Mouse (Mus musculus): Measurements from ENCODE around the gene Alpl. TPM values are rescaled to one million over a fixed set of nuclear protein-coding genes. Genes with fewer than 3 reads are reported as not detected.

Alpl gene
- polyA plus RNA-seq, 1 experiment from 2014 or later, result 16.1 TPM

- H3K27me3 ChIP-seq (ENCODE audit: control insufficient read depth, insufficient read depth, low read length), result peaks cover 6% of the 10 kb centered on the region; the same call in 1 of the 2 replicates
- H3K4me3 ChIP-seq (ENCODE audit: low read depth, low read length), result no peak overlapping the region
- no peaks in the 10 kb centered on the region for H3K36me3 ChIP-seq (ENCODE audit: control insufficient read depth, insufficient read depth, low read length)
- WGBS, result 90% methylated on average over 7 of the region's 7 CpGs
- no peak overlapping the region for H3K9ac ChIP-seq (ENCODE audit: low read length)
- no peak for ATAC-seq (replicated peaks; ENCODE audit: low FRiP score)
- DNase-seq (ENCODE audit: low spot score), result no peak
- no peak overlapping the region for H3K4me2 ChIP-seq (ENCODE audit: low read depth, low read length, severe bottlenecking)
- H3K4me1 ChIP-seq (replicated peaks; ENCODE audit: control insufficient read depth, insufficient read depth, low read length), result peaks cover 18% of the 10 kb centered on the region
- H3K9me3 ChIP-seq (ENCODE audit: control insufficient read depth, low read length), result no peaks in the 10 kb centered on the region
- no peak overlapping the region for H3K27ac ChIP-seq (ENCODE audit: low read depth, low read length)
Measured at GRCm38 (mm10) chr4:137793611-137794010, 2.6 kb downstream of the Alpl start.

- ATAC-seq (replicated peaks; ENCODE audit: low FRiP score) (no peak), DNase-seq (ENCODE audit: low spot score) (no peak)
- peaks cover 18% of the 10 kb centered on the region for H3K4me1 ChIP-seq (replicated peaks; ENCODE audit: control insufficient read depth, insufficient read depth, low read length)
- no peak overlapping the region for H3K27ac ChIP-seq (ENCODE audit: low read depth, low read length)
- H3K9me3 ChIP-seq (ENCODE audit: control insufficient read depth, low read length), result no peaks in the 10 kb centered on the region
- WGBS, result 27% methylated on average over 7 of the region's 7 CpGs
- no peak overlapping the region for H3K4me3 ChIP-seq (ENCODE audit: low read depth, low read length)
- H3K4me2 ChIP-seq (ENCODE audit: low read depth, low read length, severe bottlenecking), result no peak overlapping the region
- no peaks in the 10 kb centered on the region for H3K36me3 ChIP-seq (ENCODE audit: control insufficient read depth, insufficient read depth, low read length)
- peaks cover 4% of the 10 kb centered on the region; the same call in 1 of the 2 replicates for H3K27me3 ChIP-seq (ENCODE audit: control insufficient read depth, insufficient read depth, low read length)
- H3K9ac ChIP-seq (ENCODE audit: low read length), result no peak overlapping the region
Measured at GRCm38 (mm10) chr4:137791440-137791839, 4.7 kb downstream of the Alpl start.

- no peak overlapping the region for H3K4me2 ChIP-seq (ENCODE audit: low read depth, low read length, severe bottlenecking)
- no peak overlapping the region for H3K9ac ChIP-seq (ENCODE audit: low read length)
- H3K27me3 ChIP-seq (ENCODE audit: control insufficient read depth, insufficient read depth, low read length), result peaks cover 2% of the 10 kb centered on the region; the same call in 1 of the 2 replicates
- H3K4me3 ChIP-seq (ENCODE audit: low read depth, low read length), result no peak overlapping the region
- no peaks in the 10 kb centered on the region for H3K36me3 ChIP-seq (ENCODE audit: control insufficient read depth, insufficient read depth, low read length)
- H3K27ac ChIP-seq (ENCODE audit: low read depth, low read length), result no peak overlapping the region
- 87% methylated on average over 5 of the region's 5 CpGs for WGBS
- DNase-seq (ENCODE audit: low spot score), result no peak
- H3K9me3 ChIP-seq (ENCODE audit: control insufficient read depth, low read length), result no peaks in the 10 kb centered on the region
- H3K4me1 ChIP-seq (replicated peaks; ENCODE audit: control insufficient read depth, insufficient read depth, low read length), result peaks cover 14% of the 10 kb centered on the region
- no peak for ATAC-seq (replicated peaks; ENCODE audit: low FRiP score)
Measured at GRCm38 (mm10) chr4:137790981-137791380, 5.2 kb downstream of the Alpl start.

GRCm38 (mm10) chr4:137788511-137789049, 7.6 kb downstream of the Alpl start:
- 75% methylated on average over 7 of the region's 7 CpGs for whole genome bisulfite sequencing
- 0 out of 2 replicates have a peak, but pooled peaks cover 3% of the 10 kb centered on the region for H3K4me1 ChIP-seq (replicated peaks; ENCODE audit: control insufficient read depth, insufficient read depth, low read length)

GRCm38 (mm10) chr4:137787589-137788289, 8.4 kb downstream of the Alpl start:
- 0 out of 2 replicates have a peak, but pooled peaks cover 3% of the 10 kb centered on the region for H3K4me1 ChIP-seq (replicated peaks; ENCODE audit: control insufficient read depth, insufficient read depth, low read length)
- H3K9me3 ChIP-seq (ENCODE audit: control insufficient read depth, low read length), result no peaks in the 10 kb centered on the region
- H3K4me2 ChIP-seq (ENCODE audit: low read depth, low read length, severe bottlenecking), result no peak overlapping the region
- no peaks in the 10 kb centered on the region for H3K36me3 ChIP-seq (ENCODE audit: control insufficient read depth, insufficient read depth, low read length)
- no peaks in the 10 kb centered on the region for H3K27me3 ChIP-seq (ENCODE audit: control insufficient read depth, insufficient read depth, low read length)
- DNase-seq (ENCODE audit: low spot score) (no peak), ATAC-seq (replicated peaks; ENCODE audit: low FRiP score) (no peak)
- H3K9ac ChIP-seq (ENCODE audit: low read length), result no peak overlapping the region
- no peak overlapping the region for H3K27ac ChIP-seq (ENCODE audit: low read depth, low read length)
- H3K4me3 ChIP-seq (ENCODE audit: low read depth, low read length), result no peak overlapping the region
- WGBS, result 86% methylated on average over 7 of the region's 7 CpGs

More at GRCm38 (mm10) chr4:137788511-137789049, 7.6 kb downstream of the Alpl start:
- no peaks in the 10 kb centered on the region for H3K27me3 ChIP-seq (ENCODE audit: control insufficient read depth, insufficient read depth, low read length)
- ATAC-seq (replicated peaks; ENCODE audit: low FRiP score) (no peak), DNase-seq (ENCODE audit: low spot score) (no peak)
- no peak overlapping the region for H3K4me2 ChIP-seq (ENCODE audit: low read depth, low read length, severe bottlenecking)
- H3K9ac ChIP-seq (ENCODE audit: low read length), result no peak overlapping the region
- H3K4me3 ChIP-seq (ENCODE audit: low read depth, low read length), result no peak overlapping the region
- no peaks in the 10 kb centered on the region for H3K9me3 ChIP-seq (ENCODE audit: control insufficient read depth, low read length)
- H3K36me3 ChIP-seq (ENCODE audit: control insufficient read depth, insufficient read depth, low read length), result no peaks in the 10 kb centered on the region
- H3K27ac ChIP-seq (ENCODE audit: low read depth, low read length), result no peak overlapping the region

GRCm38 (mm10) chr4:137786488-137786887, 9.7 kb downstream of the Alpl start:
- no peak overlapping the region for H3K27ac ChIP-seq (ENCODE audit: low read depth, low read length)
- no peak for ATAC-seq (replicated peaks; ENCODE audit: low FRiP score)

GRCm38 (mm10) chr4:137785270-137785669, 10.9 kb downstream of the Alpl start:
- Histone ChIP-seq H3K9ac (ENCODE audit: low read length) (no peak overlapping the region), H3K9me3 (ENCODE audit: control insufficient read depth, low read length) (no peaks in the 10 kb centered on the region), H3K36me3 (ENCODE audit: control insufficient read depth, insufficient read depth, low read length) (no peaks in the 10 kb centered on the region), H3K4me3 (ENCODE audit: low read depth, low read length) (no peak overlapping the region), H3K4me1 (replicated peaks; ENCODE audit: control insufficient read depth, insufficient read depth, low read length) (no peaks in the 10 kb centered on the region), H3K4me2 (ENCODE audit: low read depth, low read length, severe bottlenecking) (no peak overlapping the region), H3K27me3 (ENCODE audit: control insufficient read depth, insufficient read depth, low read length) (no peaks in the 10 kb centered on the region), H3K27ac (ENCODE audit: low read depth, low read length) (no peak overlapping the region)
- 85% methylated on average over 6 of the region's 6 CpGs for WGBS
- ATAC-seq (replicated peaks; ENCODE audit: low FRiP score) (no peak), DNase-seq (ENCODE audit: low spot score) (no peak)

More at GRCm38 (mm10) chr4:137786488-137786887, 9.7 kb downstream of the Alpl start:
- H3K4me2 ChIP-seq (ENCODE audit: low read depth, low read length, severe bottlenecking), result no peak overlapping the region
- H3K27me3 ChIP-seq (ENCODE audit: control insufficient read depth, insufficient read depth, low read length), result no peaks in the 10 kb centered on the region
- H3K36me3 ChIP-seq (ENCODE audit: control insufficient read depth, insufficient read depth, low read length), result no peaks in the 10 kb centered on the region
- no peak for DNase-seq (ENCODE audit: low spot score)
- H3K4me3 ChIP-seq (ENCODE audit: low read depth, low read length), result no peak overlapping the region
- no peaks in the 10 kb centered on the region for H3K9me3 ChIP-seq (ENCODE audit: control insufficient read depth, low read length)
- 0 out of 2 replicates have a peak, but pooled peaks cover 2% of the 10 kb centered on the region for H3K4me1 ChIP-seq (replicated peaks; ENCODE audit: control insufficient read depth, insufficient read depth, low read length)
- WGBS, result 88% methylated on average over 6 of the region's 6 CpGs
- H3K9ac ChIP-seq (ENCODE audit: low read length), result no peak overlapping the region

- no peak overlapping the region for H3K4me2 ChIP-seq (ENCODE audit: low read depth, low read length, severe bottlenecking)
- 85% methylated on average over 6 of the region's 6 CpGs for WGBS
- no peaks in the 10 kb centered on the region for H3K9me3 ChIP-seq (ENCODE audit: control insufficient read depth, low read length)
- no peaks in the 10 kb centered on the region for H3K27me3 ChIP-seq (ENCODE audit: control insufficient read depth, insufficient read depth, low read length)
- H3K9ac ChIP-seq (ENCODE audit: low read length), result no peak overlapping the region
- H3K4me1 ChIP-seq (replicated peaks; ENCODE audit: control insufficient read depth, insufficient read depth, low read length), result no peaks in the 10 kb centered on the region
- no peak overlapping the region for H3K4me3 ChIP-seq (ENCODE audit: low read depth, low read length)
- ATAC-seq (replicated peaks; ENCODE audit: low FRiP score) (no peak), DNase-seq (ENCODE audit: low spot score) (no peak)
- H3K36me3 ChIP-seq (ENCODE audit: control insufficient read depth, insufficient read depth, low read length), result no peaks in the 10 kb centered on the region
- no peak overlapping the region for H3K27ac ChIP-seq (ENCODE audit: low read depth, low read length)
Measured at GRCm38 (mm10) chr4:137784741-137785140, 11.4 kb downstream of the Alpl start.

Measured in forebrain, embryonic 11.5 days (tissue).